Mouse (Mus musculus): Measurements from ENCODE around the gene Eln. TPM values are rescaled to one million over a fixed set of nuclear protein-coding genes. Genes with fewer than 3 reads are reported as not detected.

The Eln gene
- total RNA-seq, 1 experiment from 2014 or later = not detected

- no peak for ATAC-seq (replicated peaks; ENCODE audit: insufficient number of reproducible peaks, low FRiP score, low TSS enrichment, poor library complexity, severe bottlenecking)
These were observed 90.4 kb downstream of the Eln start for GRCm38 (mm10) chr5:134656708-134657107.

Other genes starting within 250 kb of the Eln start
- gene Clip2, start 194.9 kb downstream of the Eln start, total RNA-seq (2017) = 18.2 to 30.1 TPM (median 20.4 TPM) in 3 replicates
- gene Syna, start 187.2 kb downstream of the Eln start, total RNA-seq (2017) = not detected in 3 replicates
- gene Rfc2, start 166.0 kb downstream of the Eln start, total RNA-seq (2017) = 50.7 to 69.7 TPM (median 58.7 TPM) in 3 replicates
- 191 to 217 TPM (median 196 TPM) in 3 replicates for gene Lat2, start 132.3 kb downstream of the Eln start, total RNA-seq (2017)
- 260 to 269 TPM (median 265 TPM) in 3 replicates for gene Eif4h, start 107.8 kb downstream of the Eln start, total RNA-seq (2017)
- 5.1 to 31.9 TPM (median 6.9 TPM) in 3 replicates for gene Limk1, start 58.7 kb downstream of the Eln start, total RNA-seq (2017)
- not detected in 3 replicates for gene Tmem270, start 159.4 kb upstream of the Eln start, total RNA-seq (2017)
- gene Cldn13, start 168.2 kb upstream of the Eln start, total RNA-seq (2017) = not detected in 3 replicates
- 1.3 to 1.6 TPM in 2 of 3 replicates, not detected in the other for gene Mettl27, start 185.0 kb upstream of the Eln start, total RNA-seq (2017)
- not detected in 3 replicates for gene Cldn4, start 199.6 kb upstream of the Eln start, total RNA-seq (2017)
- gene Cldn3, start 238.9 kb upstream of the Eln start, total RNA-seq (2017) = not detected in 3 replicates